Mouse (Mus musculus) megakaryocyte, embryonic 14.5 days (primary cell): ENCODE measurements around the gene Lamb1.

Experiments used
- FLI1 ChIP-seq: IDR thresholded peaks from 2 replicates; pipeline ENCODE4 v1.6.1; 2012; ENCODE audit warnings: low read length, inconsistent platforms, mixed read lengths
- GATA1 ChIP-seq: IDR thresholded peaks from 3 replicates; pipeline ENCODE4 v1.6.1; 2012; ENCODE audit warnings: mixed read lengths, low read length, inconsistent platforms, borderline replicate concordance

DNA sequence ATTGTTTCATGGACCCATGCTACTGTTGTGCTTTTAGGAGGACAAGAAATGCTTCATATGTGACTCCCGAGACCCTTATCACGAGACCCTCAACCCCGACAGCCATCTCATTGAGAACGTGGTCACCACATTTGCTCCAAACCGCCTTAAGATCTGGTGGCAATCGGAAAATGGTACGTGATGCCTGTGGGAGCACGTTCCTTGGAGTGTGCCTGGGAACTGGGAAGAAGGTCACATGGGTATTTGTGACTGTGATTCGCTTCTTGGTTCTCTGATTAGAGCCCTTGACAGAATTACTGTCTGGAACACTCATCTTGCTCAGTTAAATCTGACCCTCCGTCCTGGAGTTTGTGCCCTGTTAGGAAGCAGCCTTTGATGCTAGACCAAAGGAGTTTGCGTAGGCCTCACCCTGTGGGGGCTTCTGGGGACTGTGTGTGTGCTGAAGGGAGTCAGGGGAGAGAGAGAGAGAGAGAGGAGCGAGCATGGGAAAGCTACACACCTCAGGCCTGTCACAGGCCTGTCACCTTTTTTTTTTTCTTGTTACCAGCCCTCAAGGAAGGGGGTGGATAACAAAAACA is 4.1 kb downstream of the Lamb1 start:
- TF ChIP-seq GATA1 (no peak), FLI1 (no peak)
